Mouse (Mus musculus): Measurements from ENCODE around the gene Isca2.

The Isca2 gene

GRCm38 (mm10) chr12:84773476-84773875 lies 425 bp downstream of the Isca2 start:
- no peak for DNase-seq

GRCm38 (mm10) chr12:84774376-84774775 lies 1.3 kb downstream of the Isca2 start:
- peak; percentile 33 to 36 for DNase-seq

- DNase-seq: no peak
Measured at GRCm38 (mm10) chr12:84776229-84776628, 3.2 kb downstream of the Isca2 start.

- DNase-seq: peak; percentile 96 to 97
Measured at GRCm38 (mm10) chr12:84784604-84785381, 11.7 kb downstream of the Isca2 start.

GRCm38 (mm10) chr12:84786091-84786490 lies 13.0 kb downstream of the Isca2 start:
- peak; percentile 62 to 64 for DNase-seq

GRCm38 (mm10) chr12:84790853-84791252 lies 17.8 kb downstream of the Isca2 start:
- no peak for DNase-seq

GRCm38 (mm10) chr12:84792629-84793028 lies 19.6 kb downstream of the Isca2 start:
- no peak for DNase-seq

- no peak for DNase-seq
Measured at GRCm38 (mm10) chr12:84794647-84795046, 21.6 kb downstream of the Isca2 start.

GRCm38 (mm10) chr12:84799086-84799485 lies 26.0 kb downstream of the Isca2 start:
- DNase-seq: no peak

- DNase-seq: no peak
Measured at GRCm38 (mm10) chr12:84800419-84800818, 27.4 kb downstream of the Isca2 start.

- DNase-seq: peak in 1 of 2 experiments; percentile 32
Measured at GRCm38 (mm10) chr12:84801532-84802110, 28.6 kb downstream of the Isca2 start.

- DNase-seq: no peak
Measured at GRCm38 (mm10) chr12:84802625-84803024, 29.6 kb downstream of the Isca2 start.

GRCm38 (mm10) chr12:84805228-84805842 lies 32.3 kb downstream of the Isca2 start:
- no peak for DNase-seq

- DNase-seq: no peak
Measured at GRCm38 (mm10) chr12:84806010-84806409, 33.0 kb downstream of the Isca2 start.

- DNase-seq: no peak
Measured at GRCm38 (mm10) chr12:84806726-84807125, 33.7 kb downstream of the Isca2 start.

GRCm38 (mm10) chr12:84807351-84807750 lies 34.3 kb downstream of the Isca2 start:
- DNase-seq: peak; percentile 78 to 83

GRCm38 (mm10) chr12:84809033-84809432 lies 36.0 kb downstream of the Isca2 start:
- DNase-seq: no peak

GRCm38 (mm10) chr12:84810810-84811209 lies 37.8 kb downstream of the Isca2 start:
- DNase-seq: no peak

- no peak for DNase-seq
Measured at GRCm38 (mm10) chr12:84811510-84811909, 38.5 kb downstream of the Isca2 start.

- DNase-seq: peak; percentile 65
Measured at GRCm38 (mm10) chr12:84812004-84812403, 39.0 kb downstream of the Isca2 start.

GRCm38 (mm10) chr12:84813773-84814172 lies 40.7 kb downstream of the Isca2 start:
- DNase-seq: peak; percentile 54 to 64

- DNase-seq: no peak
Measured at GRCm38 (mm10) chr12:84814663-84815325, 41.7 kb downstream of the Isca2 start.

GRCm38 (mm10) chr12:84818496-84818895 lies 45.4 kb downstream of the Isca2 start:
- peak in 1 of 2 experiments; percentile 54 for DNase-seq

All from cerebellum, postnatal 10 days (tissue).